Mouse (Mus musculus): ENCODE measurements around the gene Eme2. TPM values are rescaled to one million over a fixed set of nuclear protein-coding genes. Genes with fewer than 3 reads are reported as not detected.

The Eme2 gene
- 34.6 and 35.0 TPM in 2 replicates for polyA plus RNA-seq (2012; rRNA removed)

GRCm38 (mm10) chr17:24894995-24895547 is at the start of gene Eme2, which contains the start of gene Mrps34:
Gene Eme2, minus strand, starts transcription at chr17:24895087.
Gene Mrps34, plus strand, starts transcription at chr17:24895116.

GRCm38 (mm10) chr17:24936259-24937237 is 41.7 kb upstream of the Eme2 start, which contains the start of gene Mapk8ip3:
Gene Mapk8ip3, minus strand, starts transcription at chr17:24936977.

GRCm38 (mm10) chr17:24896241-24896992 is 1.5 kb upstream of the Eme2 start, which contains the start of gene Nme3:
Gene Nme3, plus strand, starts transcription at chr17:24896500.

GRCm38 (mm10) chr17:24886134-24886931 is 8.6 kb downstream of the Eme2 start, which contains the start of the genes Nubp2 and Spsb3:
Gene Nubp2, minus strand, starts transcription at chr17:24886349.
Gene Spsb3, plus strand, starts transcription at chr17:24886643.

GRCm38 (mm10) chr17:24865776-24866175 is 29.1 kb downstream of the Eme2 start, which contains the start of gene Igfals:
Gene Igfals, plus strand, starts transcription at chr17:24865997.

GRCm38 (mm10) chr17:24850065-24850772 is 44.7 kb downstream of the Eme2 start, which contains the start of gene Fahd1:
Gene Fahd1, minus strand, starts transcription at chr17:24850364.

GRCm38 (mm10) chr17:24839842-24840241 is 55.0 kb downstream of the Eme2 start, which contains the start of gene Hagh:
Gene Hagh, plus strand, starts transcription at chr17:24840143.

Other genes with a start within 250 kb of the Eme2 start
- 26.4 and 32.7 TPM in 2 replicates for gene Slc9a3r2, start 244.8 kb downstream of the Eme2 start, polyA plus RNA-seq (2012; rRNA removed)
- 0.26 TPM in 1 of 2 replicates, not detected in the other for gene Npw, start 236.6 kb downstream of the Eme2 start, polyA plus RNA-seq (2012; rRNA removed)
- 71.2 and 73.0 TPM in 2 replicates for gene Zfp598, start 225.4 kb downstream of the Eme2 start, polyA plus RNA-seq (2012; rRNA removed)
- 4.9 and 6.7 TPM in 2 replicates for gene Syngr3, start 205.1 kb downstream of the Eme2 start, polyA plus RNA-seq (2012; rRNA removed)
- gene Gfer, start 198.9 kb downstream of the Eme2 start, polyA plus RNA-seq (2012; rRNA removed) = 30.2 and 39.5 TPM in 2 replicates
- gene Noxo1, start 198.9 kb downstream of the Eme2 start, polyA plus RNA-seq (2012; rRNA removed) = 6.4 and 7.1 TPM in 2 replicates
- 66.5 and 85.6 TPM in 2 replicates for gene Tbl3, start 187.4 kb downstream of the Eme2 start, polyA plus RNA-seq (2012; rRNA removed)
- 0.63 and 0.70 TPM in 2 replicates for gene Rnf151, start 177.0 kb downstream of the Eme2 start, polyA plus RNA-seq (2012; rRNA removed)
- 2,876 and 3,382 TPM in 2 replicates for gene Rps2, start 177.0 kb downstream of the Eme2 start, polyA plus RNA-seq (2012; rRNA removed)
- gene Ndufb10, start 170.6 kb downstream of the Eme2 start, polyA plus RNA-seq (2012; rRNA removed) = 177 and 184 TPM in 2 replicates
- gene Rpl3l, start 167.3 kb downstream of the Eme2 start, polyA plus RNA-seq (2012; rRNA removed) = 0.07 TPM in 1 of 2 replicates, not detected in the other
- 27.4 and 35.8 TPM in 2 replicates for gene Msrb1, start 158.4 kb downstream of the Eme2 start, polyA plus RNA-seq (2012; rRNA removed)
- 0.42 and 0.88 TPM in 2 replicates for gene Hs3st6, start 142.1 kb downstream of the Eme2 start, polyA plus RNA-seq (2012; rRNA removed)
- gene Meiob, start 90.8 kb downstream of the Eme2 start, polyA plus RNA-seq (2012; rRNA removed) = 0.12 and 0.19 TPM in 2 replicates
- gene Hagh, start 54.9 kb downstream of the Eme2 start, polyA plus RNA-seq (2012; rRNA removed) = 22.7 and 23.0 TPM in 2 replicates
- gene Fahd1, start 44.7 kb downstream of the Eme2 start, polyA plus RNA-seq (2012; rRNA removed) = 15.9 and 17.5 TPM in 2 replicates
- 0.09 and 0.22 TPM in 2 replicates for gene Igfals, start 29.1 kb downstream of the Eme2 start, polyA plus RNA-seq (2012; rRNA removed)
- 28.1 and 32.5 TPM in 2 replicates for gene Nubp2, start 8.7 kb downstream of the Eme2 start, polyA plus RNA-seq (2012; rRNA removed)
- 28.8 and 42.0 TPM in 2 replicates for gene Spsb3, start 8.4 kb downstream of the Eme2 start, polyA plus RNA-seq (2012; rRNA removed)
- 85.7 and 98.3 TPM in 2 replicates for gene Mrps34, start within 50 bp of the Eme2 start, polyA plus RNA-seq (2012; rRNA removed)
- 48.4 and 48.7 TPM in 2 replicates for gene Nme3, start 1.4 kb upstream of the Eme2 start, polyA plus RNA-seq (2012; rRNA removed)
- gene Mapk8ip3, start 41.9 kb upstream of the Eme2 start, polyA plus RNA-seq (2012; rRNA removed) = 157 and 167 TPM in 2 replicates
- 132 and 152 TPM in 2 replicates for gene Jpt2, start 65.6 kb upstream of the Eme2 start, polyA plus RNA-seq (2012; rRNA removed)
- gene Cramp1l, start 120.7 kb upstream of the Eme2 start, polyA plus RNA-seq (2012; rRNA removed) = 28.7 and 36.2 TPM in 2 replicates
- 16.7 and 23.6 TPM in 2 replicates for gene Ift140, start 121.0 kb upstream of the Eme2 start, polyA plus RNA-seq (2012; rRNA removed)
- gene Tmem204, start 188.5 kb upstream of the Eme2 start, polyA plus RNA-seq (2012; rRNA removed) = 4.2 and 7.3 TPM in 2 replicates
- gene Telo2, start 220.9 kb upstream of the Eme2 start, polyA plus RNA-seq (2012; rRNA removed) = 31.8 and 44.2 TPM in 2 replicates
- not detected in 2 replicates for gene Ptx4, start 225.7 kb upstream of the Eme2 start, polyA plus RNA-seq (2012; rRNA removed)
- 27.6 and 29.7 TPM in 2 replicates for gene Clcn7, start 238.3 kb upstream of the Eme2 start, polyA plus RNA-seq (2012; rRNA removed)

Data from central nervous system, embryonic 11.5 days (tissue).